Mouse (Mus musculus) ES-CJ7 (cell line): ENCODE results near the gene Ints3.

Source experiments
- DNase-seq: peaks from one replicate; pipeline ENCODE4 v3.0.0; 2011; ENCODE audit warnings: low read depth, low spot score

Ints3 gene

GRCm38 (mm10) chr3:90433381-90434020 lies at the start of gene Ints3:
TSS of gene Ints3 (minus strand) at chr3:90433622.
- DNase-seq: peak; percentile 100

- peak; percentile 98 for DNase-seq
These were observed 42.6 kb upstream of the Ints3 start, which contains the start of gene Ilf2 for GRCm38 (mm10) chr3:90475831-90476611. TSS of gene Ilf2 (plus strand) at chr3:90476126.

- peak; percentile 37 for DNase-seq
These were observed 41.9 kb upstream of the Ints3 start for GRCm38 (mm10) chr3:90475151-90475830.

- DNase-seq: peak; percentile 80
These were observed 38.8 kb upstream of the Ints3 start for GRCm38 (mm10) chr3:90472213-90472612.

- peak; percentile 59 for DNase-seq
These were observed 34.3 kb upstream of the Ints3 start for GRCm38 (mm10) chr3:90467618-90468300.

- DNase-seq: peak; percentile 76
These were observed 32.9 kb upstream of the Ints3 start for GRCm38 (mm10) chr3:90466311-90466766.

GRCm38 (mm10) chr3:90465686-90466310 lies 32.4 kb upstream of the Ints3 start, which contains the start of gene Npr1:
TSS of gene Npr1 (minus strand) at chr3:90465866.
- peak; percentile 63 for DNase-seq

- no peak for DNase-seq
These were observed 31.8 kb upstream of the Ints3 start for GRCm38 (mm10) chr3:90465081-90465685.

- DNase-seq: no peak
These were observed 31.2 kb upstream of the Ints3 start for GRCm38 (mm10) chr3:90464552-90465080.

- no peak for DNase-seq
These were observed 29.2 kb upstream of the Ints3 start for GRCm38 (mm10) chr3:90462579-90462978.

- no peak for DNase-seq
These were observed 28.5 kb upstream of the Ints3 start for GRCm38 (mm10) chr3:90461935-90462334.

GRCm38 (mm10) chr3:90460315-90460714 lies 26.9 kb upstream of the Ints3 start:
- DNase-seq: no peak

- no peak for DNase-seq
These were observed 26.3 kb upstream of the Ints3 start for GRCm38 (mm10) chr3:90459727-90460126.

GRCm38 (mm10) chr3:90454931-90455330 lies 21.5 kb upstream of the Ints3 start:
- DNase-seq: peak; percentile 71

GRCm38 (mm10) chr3:90451396-90452095 lies 18.1 kb upstream of the Ints3 start:
- DNase-seq: peak; percentile 73

- DNase-seq: peak; percentile 38
These were observed 17.5 kb upstream of the Ints3 start for GRCm38 (mm10) chr3:90450874-90451273.

- DNase-seq: peak; percentile 42
These were observed 15.2 kb upstream of the Ints3 start for GRCm38 (mm10) chr3:90448626-90449025.

GRCm38 (mm10) chr3:90447123-90447494 lies 13.7 kb upstream of the Ints3 start:
- DNase-seq: no peak

GRCm38 (mm10) chr3:90446389-90447122 lies 13.1 kb upstream of the Ints3 start:
- peak; percentile 99 for DNase-seq
